Mouse (Mus musculus) stomach, embryonic 14.5 days (tissue): ENCODE measurements at regions not wholly inside any gene's neighbourhood (a gene's known extent, or its start where the extent isn't known, plus 50 kb on each side); places are given as distances from the start of the nearest gene placed in this dataset.
A peak's percentile ranks its signal among the peaks of the same experiment; 100 is the strongest.

Experiments used
- ATAC-seq: fragments of 200-750 bp; cut with Nextera tagmentation; 2 replicates; pipeline ENCODE4 v1.8.0; 2017; ENCODE audit warnings: low read depth, moderate TSS enrichment; ENCODE audit not compliant: insufficient number of reproducible peaks, insufficient read depth, low FRiP score
- H3K27ac ChIP-seq: fragments of 300-500 bp; sonication (generic); 2 replicates; pipeline ENCODE4 v1.5.1; 2014; ENCODE audit warnings: mild to moderate bottlenecking, low read length, moderate library complexity, mixed read lengths
- H3K27me3 ChIP-seq: fragments of 300-500 bp; sonication (generic); 2 replicates; pipeline ENCODE4 v1.6.1; 2014; ENCODE audit warnings: low read length, control low read depth, mixed read lengths; ENCODE audit not compliant: control insufficient read depth, insufficient read depth
- H3K36me3 ChIP-seq: fragments of 300-500 bp; sonication (generic); 2 replicates; pipeline ENCODE4 v1.6.1; 2014; ENCODE audit warnings: mild to moderate bottlenecking, control low read depth, low read length, moderate library complexity, mixed read lengths; ENCODE audit not compliant: control insufficient read depth, insufficient read depth
- H3K4me1 ChIP-seq: fragments of 300-500 bp; sonication (generic); 2 replicates; pipeline ENCODE4 v1.6.1; 2014; ENCODE audit warnings: low read length, control low read depth, mixed read lengths; ENCODE audit not compliant: control insufficient read depth, insufficient read depth
- H3K4me2 ChIP-seq: fragments of 300-500 bp; sonication (generic); replicated peaks from 2 replicates; pipeline ENCODE4 v1.6.1; 2014; ENCODE audit warnings: low read depth, low read length, control low read depth
- H3K4me3 ChIP-seq: fragments of 300-500 bp; sonication (generic); 2 replicates; pipeline ENCODE4 v1.5.1; 2014; ENCODE audit warnings: low read depth, low read length, control low read depth
- H3K9ac ChIP-seq: fragments of 300-500 bp; sonication (generic); replicated peaks from 2 replicates; pipeline ENCODE4 v1.6.1; 2014; ENCODE audit warnings: low read depth, mild to moderate bottlenecking, control low read depth, low read length, moderate library complexity, mixed read lengths
- H3K9me3 ChIP-seq: fragments of 300-500 bp; sonication (generic); 2 replicates; pipeline ENCODE4 v1.6.1; 2016; ENCODE audit warnings: low read depth, low read length, control low read depth; ENCODE audit not compliant: control insufficient read depth
- WGBS: fragments of 180-500 bp; shearing (Covaris S2); extraction: QIAGEN DNeasy Blood & Tissue Kit; methylation state at CpG from one replicate; pipeline ENCODE4 v1.1.7; 2014; 5-methylcytosine and 5-hydroxymethylcytosine counted together

DNA sequence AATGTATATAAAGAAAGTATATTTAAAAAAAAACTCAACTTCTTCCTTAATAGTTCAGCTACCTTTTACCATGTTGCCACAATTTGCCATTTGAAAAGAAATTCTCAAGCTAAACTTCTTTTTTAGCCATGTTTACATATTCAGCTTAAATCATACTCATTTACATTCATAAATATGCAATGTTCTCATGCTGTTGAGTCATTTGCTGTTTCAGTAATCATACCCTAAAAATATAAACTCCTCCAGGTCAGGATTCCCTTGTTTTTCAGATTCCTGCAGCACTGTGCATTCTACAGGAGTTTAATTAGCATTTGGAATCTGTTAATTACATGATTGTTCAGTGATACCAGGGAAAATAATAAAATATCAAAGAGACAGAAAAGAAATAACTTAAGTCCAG lies 300.5 kb downstream of the Efnb2 start:
- Histone ChIP-seq H3K4me3 (no peak overlapping the region), H3K9me3 (no peaks in the 10 kb centered on the region), H3K27me3 (no peaks in the 10 kb centered on the region), H3K36me3 (no peaks in the 10 kb centered on the region), H3K27ac (no peak overlapping the region), H3K4me2 (no peak overlapping the region), H3K4me1 (no peaks in the 10 kb centered on the region), H3K9ac (no peak overlapping the region)
- no peak for ATAC-seq

DNA sequence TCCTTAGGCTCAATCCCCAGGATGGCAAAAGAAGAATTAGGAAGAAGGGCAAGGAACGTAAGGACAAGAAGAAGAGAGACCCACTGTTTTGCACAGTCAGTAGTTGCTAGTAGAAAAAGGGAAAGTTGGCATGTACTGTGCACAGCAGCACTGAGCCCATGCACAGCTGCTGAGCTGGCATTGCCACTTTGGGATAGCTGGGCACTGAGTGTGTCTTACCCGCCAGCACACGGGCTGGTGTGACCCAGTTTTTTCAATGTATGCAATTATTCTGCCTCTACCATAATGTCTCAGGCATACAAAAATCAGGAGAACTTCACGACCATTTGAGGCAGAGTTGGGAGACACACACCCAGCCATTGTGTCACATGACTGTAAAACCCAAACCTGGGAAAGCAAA lies 306.1 kb downstream of the Efnb2 start:
- Histone ChIP-seq H3K9me3 (no peaks in the 10 kb centered on the region), H3K36me3 (no peaks in the 10 kb centered on the region), H3K4me2 (no peak overlapping the region), H3K27me3 (no peaks in the 10 kb centered on the region), H3K27ac (no peak overlapping the region), H3K4me3 (no peak overlapping the region), H3K9ac (no peak overlapping the region), H3K4me1 (no peaks in the 10 kb centered on the region)
- ATAC-seq, result no peak
- 88% methylated on average over 4 of the region's 4 CpGs for WGBS

DNA sequence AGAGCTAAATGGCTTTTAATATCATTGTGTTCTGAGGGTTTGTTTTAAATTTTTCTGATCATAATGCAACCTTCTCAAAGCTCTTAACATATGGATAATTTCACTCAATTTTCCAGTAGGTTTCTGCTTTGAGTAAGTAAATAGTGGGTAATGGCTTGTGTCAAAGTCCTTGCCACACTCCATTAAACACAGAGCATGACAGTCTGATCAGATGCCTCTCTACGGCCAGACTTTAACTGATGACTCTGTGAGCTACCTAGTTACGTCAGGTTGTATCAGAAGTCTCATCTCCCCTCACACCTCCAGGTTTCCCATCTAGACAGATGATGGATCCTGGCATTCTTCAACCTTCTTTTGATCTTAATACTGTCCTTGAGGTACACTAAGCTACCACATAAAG lies 316.4 kb downstream of the Efnb2 start:
- Histone ChIP-seq H3K9me3 (no peaks in the 10 kb centered on the region), H3K27me3 (no peaks in the 10 kb centered on the region), H3K27ac (no peak overlapping the region), H3K4me3 (no peak overlapping the region), H3K36me3 (no peaks in the 10 kb centered on the region), H3K4me2 (no peak overlapping the region), H3K9ac (no peak overlapping the region), H3K4me1 (no peaks in the 10 kb centered on the region)
- no peak for ATAC-seq
- 47% methylated on average over 2 of the region's 2 CpGs for WGBS

DNA sequence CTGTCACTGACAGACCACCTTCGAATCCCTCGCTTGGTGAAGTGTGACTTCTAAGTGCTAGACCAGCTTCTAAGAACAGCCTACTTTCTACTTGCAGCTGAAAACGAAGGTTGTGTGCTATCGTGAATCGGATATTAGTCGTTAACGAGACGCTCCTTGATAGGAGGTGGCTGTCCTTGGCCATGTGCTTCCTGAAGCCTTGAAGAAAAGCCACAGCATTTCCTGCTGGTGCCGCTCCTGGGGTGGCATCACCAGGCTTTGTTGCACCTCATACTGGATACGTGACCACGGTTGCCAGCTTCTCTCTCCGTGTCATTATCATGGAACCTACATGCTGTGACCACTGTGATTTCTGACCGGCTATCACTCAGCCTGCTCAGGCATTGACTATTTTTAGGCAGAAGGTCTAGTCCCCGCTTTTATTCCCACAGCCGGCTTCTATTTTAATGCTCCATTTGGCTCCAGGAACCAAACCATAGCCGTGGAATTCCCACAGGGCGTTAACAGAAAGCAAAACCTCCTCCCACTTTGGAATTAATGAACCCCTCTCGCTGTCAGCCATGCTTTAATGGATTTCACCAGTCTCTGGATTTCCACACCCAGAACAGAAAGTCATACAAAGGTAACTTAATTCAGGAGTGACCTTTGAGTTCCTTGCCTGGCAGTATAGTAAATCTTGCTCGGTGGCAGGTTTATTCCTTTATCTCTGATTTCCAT lies 325.6 kb downstream of the Efnb2 start:
- no peaks in the 10 kb centered on the region for H3K36me3 ChIP-seq
- H3K4me2 ChIP-seq, result no peak overlapping the region
- no peak for ATAC-seq
- H3K27me3 ChIP-seq, result no peaks in the 10 kb centered on the region
- no peaks in the 10 kb centered on the region for H3K4me1 ChIP-seq
- H3K9ac ChIP-seq, result no peak overlapping the region
- no peaks in the 10 kb centered on the region for H3K9me3 ChIP-seq
- H3K4me3 ChIP-seq, result no peak overlapping the region
- no peak overlapping the region for H3K27ac ChIP-seq
- 73% methylated on average over 19 of the region's 19 CpGs for WGBS

DNA sequence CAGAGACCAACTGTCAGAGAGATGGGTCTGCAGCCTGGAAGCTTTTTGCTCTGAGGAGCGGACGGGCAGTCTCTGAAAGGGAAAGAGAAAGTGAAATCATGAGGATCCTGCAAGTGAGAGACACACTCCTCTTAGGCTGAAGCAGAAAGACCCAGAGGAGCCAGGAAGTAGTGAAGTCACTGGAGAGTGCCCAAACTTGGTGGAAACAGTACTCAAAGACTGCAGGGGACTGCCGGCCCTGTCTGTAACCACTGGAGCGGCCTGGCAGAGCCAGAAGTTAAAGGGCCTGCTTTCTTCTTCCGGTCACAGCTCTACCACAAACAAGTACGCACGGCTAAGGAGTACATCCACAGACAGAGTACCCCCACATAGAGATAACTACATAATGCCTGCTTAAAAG lies 326.5 kb downstream of the Efnb2 start:
- Histone ChIP-seq H3K4me2 (no peak overlapping the region), H3K4me3 (no peak overlapping the region), H3K27ac (no peak overlapping the region), H3K4me1 (no peaks in the 10 kb centered on the region), H3K36me3 (no peaks in the 10 kb centered on the region), H3K9me3 (no peaks in the 10 kb centered on the region), H3K27me3 (no peaks in the 10 kb centered on the region), H3K9ac (no peak overlapping the region)
- WGBS, result 70% methylated on average over 7 of the region's 7 CpGs
- no peak for ATAC-seq

DNA sequence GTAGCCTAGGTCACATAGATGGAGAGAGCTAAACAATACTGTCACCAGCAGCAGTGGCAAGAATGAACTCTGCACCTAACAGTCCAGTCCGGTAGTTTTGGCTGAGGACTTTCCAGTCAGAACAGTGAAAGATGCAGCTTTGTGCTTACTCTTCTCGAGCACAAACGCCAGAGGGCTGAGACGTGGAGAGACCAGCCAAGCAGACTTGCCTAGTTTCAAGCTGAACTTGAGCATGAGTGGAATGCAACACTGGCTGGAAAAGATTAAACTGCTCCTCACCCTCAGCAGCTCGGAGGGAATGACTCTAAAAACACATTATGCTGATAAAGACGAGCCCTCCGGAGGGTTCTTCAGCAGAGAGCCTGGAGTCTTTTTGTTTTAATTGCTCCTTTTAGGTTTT lies 329.8 kb downstream of the Efnb2 start:
- ATAC-seq, result 0 out of 2 replicates have a peak, but pooled peaks have one; percentile 37
- Histone ChIP-seq H3K9ac (no peak overlapping the region), H3K9me3 (no peaks in the 10 kb centered on the region), H3K27ac (no peak overlapping the region), H3K36me3 (no peaks in the 10 kb centered on the region), H3K4me3 (no peak overlapping the region), H3K4me1 (0 out of 2 replicates have a peak, but pooled peaks cover 14% of the 10 kb centered on the region), H3K27me3 (no peaks in the 10 kb centered on the region), H3K4me2 (no peak overlapping the region)
- 27% methylated on average over 7 of the region's 7 CpGs for WGBS

DNA sequence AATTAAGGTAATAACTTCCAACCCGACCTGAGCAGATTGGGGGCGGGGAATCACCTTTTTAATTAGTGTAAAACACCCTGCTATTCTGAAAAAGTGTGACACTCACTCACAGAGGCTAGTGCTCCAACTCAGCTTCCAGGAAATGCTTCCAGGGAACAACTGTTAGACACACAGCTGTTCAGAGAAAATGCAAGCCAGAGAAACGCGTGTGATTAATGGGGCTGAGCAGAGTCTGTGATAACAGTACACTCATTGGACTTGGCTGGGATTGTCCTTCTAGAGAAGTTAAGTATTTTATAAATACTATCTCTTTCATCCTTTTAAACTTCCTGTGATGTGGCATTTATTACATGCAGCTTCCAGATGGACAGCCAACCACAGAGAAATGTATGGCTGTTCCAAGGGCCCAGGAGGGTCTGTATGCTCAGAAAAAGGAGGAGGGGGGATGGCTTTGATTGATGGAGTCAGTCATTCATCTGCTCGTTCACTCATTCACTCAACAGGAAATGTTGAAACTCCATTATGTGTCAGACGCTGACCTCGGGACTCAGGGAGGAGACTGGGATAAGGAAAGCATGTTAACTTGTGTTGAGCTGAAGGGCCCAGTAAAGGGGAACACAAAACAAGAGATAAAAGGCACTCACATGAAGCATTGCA lies 332.9 kb downstream of the Efnb2 start:
- 22% methylated on average over 7 of the region's 7 CpGs for WGBS
- Histone ChIP-seq H3K27me3 (no peaks in the 10 kb centered on the region), H3K27ac (no peak overlapping the region), H3K9ac (no peak overlapping the region), H3K36me3 (no peaks in the 10 kb centered on the region), H3K9me3 (no peaks in the 10 kb centered on the region), H3K4me1 (peaks cover 31% of the 10 kb centered on the region), H3K4me2 (no peak overlapping the region), H3K4me3 (no peak overlapping the region)
- peak; percentile 62; the same call in 1 of the 2 replicates for ATAC-seq

DNA sequence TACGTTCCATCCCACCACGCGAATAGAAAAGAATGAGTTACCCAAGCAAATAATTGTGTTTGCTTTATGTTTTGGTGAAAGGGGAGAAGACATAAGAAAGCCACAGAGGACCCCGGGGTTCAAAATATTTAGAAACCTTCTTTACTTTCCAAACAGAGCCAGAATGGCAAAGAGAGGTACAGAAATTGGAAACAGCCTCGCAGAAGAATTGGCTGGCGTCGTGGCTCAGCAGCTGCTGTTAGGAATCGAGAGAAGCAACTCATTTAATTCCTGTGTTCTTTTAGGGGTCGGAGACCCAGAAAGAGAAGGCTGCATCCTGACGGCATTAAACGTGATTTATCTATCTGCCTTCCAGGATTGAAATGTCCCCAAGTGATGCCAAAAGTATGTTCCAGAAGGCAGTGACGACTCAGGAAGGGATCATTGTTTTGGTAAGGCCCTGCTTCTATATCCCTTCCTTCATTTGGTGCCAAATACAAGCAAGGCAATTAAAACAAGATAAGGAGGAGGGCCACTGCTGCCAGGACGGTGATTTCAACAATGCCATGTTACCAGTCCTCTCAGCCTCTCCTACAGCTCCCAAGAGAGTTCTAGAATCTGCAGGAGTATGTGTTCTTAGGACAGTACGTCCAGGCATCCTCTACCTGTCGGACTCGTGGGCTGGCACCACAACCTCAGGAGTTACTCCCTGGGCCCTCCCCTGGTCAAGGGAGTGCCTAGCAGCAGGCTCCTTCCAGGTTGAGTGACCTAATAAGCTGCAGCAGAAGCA lies 334.8 kb downstream of the Efnb2 start:
- 51% methylated on average over 16 of the region's 16 CpGs for WGBS
- no peak overlapping the region for H3K4me3 ChIP-seq
- H3K9ac ChIP-seq, result no peak overlapping the region
- H3K4me1 ChIP-seq, result peaks cover 33% of the 10 kb centered on the region
- ATAC-seq, result no peak
- no peak overlapping the region for H3K27ac ChIP-seq
- H3K36me3 ChIP-seq, result no peaks in the 10 kb centered on the region
- no peaks in the 10 kb centered on the region for H3K27me3 ChIP-seq
- H3K4me2 ChIP-seq, result no peak overlapping the region
- no peaks in the 10 kb centered on the region for H3K9me3 ChIP-seq
